ENCODE assay signal across 8 mouse cellular contexts in genomic region chr2:161341368-161341891, GRCm38 (mm10).
DNase-seq lines count a peak whose midpoint lies in the region; ATAC-seq and TF ChIP-seq lines count a peak whose summit lies in the region.

No protein-coding gene starts in this region.

- peak overlapping the region; percentile 17 for H3K4me2 ChIP-seq in forebrain, embryonic 16.5 days (ENCODE audit: low read length)
- no peak overlapping the region; the same call in 1 of the 2 replicates for H3K4me2 ChIP-seq in stomach, embryonic 14.5 days (replicated peaks; ENCODE audit: low read depth, low read length)

- peaks cover 54% of the 10 kb centered on the region for H3K4me1 ChIP-seq in E14TG2a.4 (replicated peaks; ENCODE audit: low read depth, low read length)
- H3K4me1 ChIP-seq in forebrain, embryonic 16.5 days (replicated peaks; ENCODE audit: control insufficient read depth, insufficient read depth, low read length) = peaks cover 40% of the 10 kb centered on the region
- 0 out of 2 replicates have a peak, but pooled peaks cover 3% of the 10 kb centered on the region for H3K4me1 ChIP-seq in stomach, embryonic 14.5 days (ENCODE audit: control insufficient read depth, insufficient read depth, low read length)

- DNase-seq in adrenal gland, postnatal 36 days = peak; percentile 4 to 25
- peak; percentile 44 for DNase-seq in heart, postnatal 4 days
- peak; percentile 25 to 68 for DNase-seq in layer of hippocampus, adult 18-20 months (ENCODE audit: low spot score in 2 of 2)
- peak; percentile 82 for DNase-seq in lung, postnatal 36 days
- DNase-seq in spleen, postnatal 4 days (ENCODE audit: low spot score in 2 of 2) = no peak

- 0% methylated on average over 11 of the region's 11 CpGs for WGBS in forebrain, embryonic 16.5 days
- 5% methylated on average over 11 of the region's 11 CpGs for WGBS in stomach, embryonic 14.5 days

- H3K9me3 ChIP-seq in E14TG2a.4 (ENCODE audit: low read length) = peaks cover 9% of the 10 kb centered on the region
- H3K9me3 ChIP-seq in forebrain, embryonic 16.5 days (ENCODE audit: control insufficient read depth, low read length) = no peaks in the 10 kb centered on the region
- H3K9me3 ChIP-seq in stomach, embryonic 14.5 days (ENCODE audit: control insufficient read depth, low read depth, low read length) = no peaks in the 10 kb centered on the region

- no peak for TF ChIP-seq CTCF in E14TG2a.4 (conservative IDR thresholded peaks at IDR 0.05; ENCODE audit: low read length)

- no peaks in the 10 kb centered on the region for H3K36me3 ChIP-seq in E14TG2a.4 (ENCODE audit: insufficient read depth, low read length)
- no peaks in the 10 kb centered on the region for H3K36me3 ChIP-seq in forebrain, embryonic 16.5 days (ENCODE audit: control insufficient read depth, insufficient read depth)
- H3K36me3 ChIP-seq in stomach, embryonic 14.5 days (ENCODE audit: control insufficient read depth, insufficient read depth, low read length) = no peaks in the 10 kb centered on the region

- H3K27ac ChIP-seq in forebrain, embryonic 16.5 days (ENCODE audit: low read length) = peak overlapping the region; percentile 41
- H3K27ac ChIP-seq in stomach, embryonic 14.5 days (ENCODE audit: low read length) = no peak overlapping the region

- peak overlapping the region; percentile 50 for H3K4me3 ChIP-seq in E14TG2a.4 (replicated peaks; ENCODE audit: low read length)
- H3K4me3 ChIP-seq in forebrain, embryonic 16.5 days (replicated peaks; ENCODE audit: low read length) = no peak overlapping the region
- no peak overlapping the region for H3K4me3 ChIP-seq in stomach, embryonic 14.5 days (ENCODE audit: low read depth, low read length)

- H3K27me3 ChIP-seq in E14TG2a.4 (ENCODE audit: insufficient read depth, low read length) = peaks cover 9% of the 10 kb centered on the region
- no peaks in the 10 kb centered on the region for H3K27me3 ChIP-seq in forebrain, embryonic 16.5 days (replicated peaks; ENCODE audit: control insufficient read depth, insufficient read depth, low read length)
- no peaks in the 10 kb centered on the region for H3K27me3 ChIP-seq in stomach, embryonic 14.5 days (ENCODE audit: control insufficient read depth, insufficient read depth, low read length)

- no peak overlapping the region for H3K9ac ChIP-seq in forebrain, embryonic 16.5 days (replicated peaks; ENCODE audit: low read depth, low read length)
- H3K9ac ChIP-seq in stomach, embryonic 14.5 days (replicated peaks; ENCODE audit: low read depth, low read length) = no peak overlapping the region

- peak; percentile 88 for ATAC-seq in forebrain, embryonic 16.5 days
- ATAC-seq in stomach, embryonic 14.5 days (ENCODE audit: insufficient number of reproducible peaks, insufficient read depth, low FRiP score, low read depth) = peak; percentile 80

Comparison
In these comparisons a context has a peak if more than half of its experiments do, and no peak if none do; other contexts are left out.
1. DNase-seq: peak in adrenal gland, postnatal 36 days (2 of 2), heart, postnatal 4 days (single experiment), layer of hippocampus, adult 18-20 months (2 of 2) and lung, postnatal 36 days (single experiment); none in spleen, postnatal 4 days (0 of 2).